Mouse (Mus musculus) myocyte (in vitro differentiated cells): ENCODE results near the gene BC030867. TPM values are rescaled to one million over a fixed set of nuclear protein-coding genes. Genes with fewer than 3 reads are reported as not detected.

Source experiments
- H3K27me3 ChIP-seq: one replicate; pipeline ENCODE4 v1.6.1; 2011; ENCODE audit not compliant: control insufficient read depth, insufficient read depth, insufficient read length
- H3K36me3 ChIP-seq: one replicate; pipeline ENCODE4 v1.6.1; 2011; ENCODE audit not compliant: control insufficient read depth, insufficient read depth
- H3K4me2 ChIP-seq: one replicate; pipeline ENCODE4 v1.6.1; 2011; ENCODE audit warnings: low read depth, control low read depth
- H3K4me3 ChIP-seq: one replicate; pipeline ENCODE4 v1.5.1; 2011; ENCODE audit warnings: mild to moderate bottlenecking, control low read depth, moderate library complexity
- H3K79me2 ChIP-seq: one replicate; pipeline ENCODE4 v1.6.1; 2011; ENCODE audit not compliant: control insufficient read depth, insufficient read depth
- H3ac ChIP-seq: one replicate; pipeline ENCODE4 v1.6.1; 2011; ENCODE audit not compliant: control insufficient read depth, insufficient read length
- CEBPB ChIP-seq: IDR thresholded peaks from 2 replicates; pipeline ENCODE4 v1.6.1; 2011; ENCODE audit warnings: mild to moderate bottlenecking, moderate library complexity; ENCODE audit not compliant: poor library complexity, insufficient read depth, severe bottlenecking
- E2F4 ChIP-seq: IDR thresholded peaks from one replicate; pipeline ENCODE4 v1.6.1; 2011; ENCODE audit warnings: mild to moderate bottlenecking, control low read depth, moderate library complexity; ENCODE audit not compliant: insufficient read depth
- MAX ChIP-seq: IDR thresholded peaks from one replicate; pipeline ENCODE4 v1.6.1; 2011; ENCODE audit warnings: low read depth, mild to moderate bottlenecking, control low read depth
- MYOD1 ChIP-seq, 3 experiments: IDR thresholded peaks; one replicate each; pipeline ENCODE4 v1.6.1; 2011; ENCODE audit warnings: control low read depth in 2 of 3, low read depth in 2 of 3, mild to moderate bottlenecking in 2 of 3, moderate library complexity in 1 of 3; ENCODE audit not compliant: insufficient read length in 2 of 3, control insufficient read depth in 1 of 3
- MYOG ChIP-seq, 3 experiments: IDR thresholded peaks; one replicate each; pipeline ENCODE4 v1.6.1; 2011; ENCODE audit warnings: control low read depth in 2 of 3, low read depth in 2 of 3, mild to moderate bottlenecking in 2 of 3; ENCODE audit not compliant: insufficient read length in 2 of 3, control insufficient read depth in 1 of 3, insufficient read depth in 1 of 3
- POLR2A ChIP-seq: IDR thresholded peaks from one replicate; pipeline ENCODE4 v1.6.1; 2011; ENCODE audit warnings: low read depth, mild to moderate bottlenecking, control low read depth, moderate library complexity; ENCODE audit not compliant: insufficient read length
- POLR2AphosphoS2 ChIP-seq: IDR thresholded peaks from one replicate; pipeline ENCODE4 v1.6.1; 2011; ENCODE audit warnings: low read depth, control low read depth; ENCODE audit not compliant: insufficient read length
- REST ChIP-seq: IDR thresholded peaks from one replicate; pipeline ENCODE4 v1.6.1; 2011; ENCODE audit warnings: mild to moderate bottlenecking, control low read depth, moderate library complexity; ENCODE audit not compliant: insufficient read depth, insufficient read length
- SRF ChIP-seq: IDR thresholded peaks from one replicate; pipeline ENCODE4 v1.6.1; 2011; ENCODE audit warnings: low read depth; ENCODE audit not compliant: control insufficient read depth, insufficient read length
- TCF12 ChIP-seq: IDR thresholded peaks from one replicate; pipeline ENCODE4 v1.6.1; 2011; ENCODE audit warnings: mild to moderate bottlenecking, control low read depth; ENCODE audit not compliant: poor library complexity, insufficient read depth, severe bottlenecking
- TCF3 ChIP-seq: IDR thresholded peaks from one replicate; pipeline ENCODE4 v1.6.1; 2011; ENCODE audit warnings: low read depth, control low read depth; ENCODE audit not compliant: insufficient read length
- USF1 ChIP-seq: IDR thresholded peaks from one replicate; pipeline ENCODE4 v1.6.1; 2011; ENCODE audit warnings: low read depth, mild to moderate bottlenecking, control low read depth, moderate library complexity
- polyA plus RNA-seq: library from polyadenylated mRNA; unstranded; fragments of >200 nt; fragmentation: generic; extraction: Trizol; gene quantifications from one replicate; pipeline ENCODE4 v1.2.1, GENCODE M21; 2012; ENCODE audit warnings: missing spikeins

BC030867 gene
- polyA plus RNA-seq, 1 experiment: 4.4 TPM

DNA sequence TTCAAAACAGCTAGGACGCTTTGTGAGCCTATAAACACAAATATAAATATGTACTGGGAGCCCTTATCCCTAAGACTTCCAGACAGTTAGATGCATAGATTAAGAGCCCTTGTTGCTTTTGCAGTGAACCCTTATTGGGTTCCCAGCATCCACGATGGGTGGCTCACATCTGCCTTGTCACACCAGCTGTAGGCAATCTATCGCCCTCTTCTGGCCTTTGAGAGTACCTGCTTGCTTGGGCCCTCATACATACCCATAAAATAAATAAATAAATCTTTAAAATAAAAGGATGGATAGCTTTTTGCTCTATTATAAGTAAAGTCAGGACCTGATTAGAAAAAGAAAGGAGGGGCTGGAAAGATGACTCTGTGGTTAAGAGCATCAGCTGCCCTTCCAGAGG lies 9.8 kb downstream of the BC030867 start:
- TF ChIP-seq TCF3 (no peak), E2F4 (no peak), CEBPB (no peak), REST (no peak), MAX (no peak), POLR2A (no peak), MYOD1 (IDR thresholded peaks at IDR 0.05; ENCODE audit: control insufficient read depth in 1 of 3, insufficient read length in 2 of 3, low read depth in 2 of 3) (no peak), POLR2AphosphoS2 (no peak), SRF (no peak), TCF12 (no peak), USF1 (no peak), MYOG (IDR thresholded peaks at IDR 0.05; ENCODE audit: control insufficient read depth in 1 of 3, insufficient read depth in 1 of 3, insufficient read length in 2 of 3, low read depth in 2 of 3) (no peak)
- Histone ChIP-seq H3K27me3 (no peaks in the 10 kb centered on the region), H3K4me3 (no peak overlapping the region), H3K36me3 (peaks cover 4% of the 10 kb centered on the region), H3K79me2 (no peaks in the 10 kb centered on the region), H3K4me2 (no peak overlapping the region), H3ac (no peak overlapping the region)

DNA sequence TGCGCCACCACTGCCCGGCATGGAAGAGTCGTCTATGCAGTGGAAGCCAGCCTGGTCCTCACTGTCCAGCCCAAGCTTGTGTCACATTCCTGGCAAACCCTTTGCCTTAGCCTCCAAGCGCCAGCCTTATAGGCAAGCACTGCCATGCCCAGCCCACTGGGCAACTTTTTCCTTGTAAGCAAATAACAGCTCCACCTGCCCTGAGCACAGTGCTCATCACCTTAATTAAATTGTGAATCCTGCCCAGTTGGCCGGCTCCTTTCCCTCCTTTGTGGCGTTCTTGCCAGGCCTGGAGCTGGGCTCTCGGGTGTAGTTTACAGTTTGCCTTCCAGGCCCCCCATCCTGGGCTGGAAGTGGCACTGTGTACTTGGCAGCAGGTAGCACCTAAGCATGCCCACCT lies 14.5 kb downstream of the BC030867 start:
- Histone ChIP-seq H3K36me3 (peaks cover 4% of the 10 kb centered on the region), H3K4me3 (no peak overlapping the region), H3K27me3 (no peaks in the 10 kb centered on the region), H3K4me2 (no peak overlapping the region), H3ac (no peak overlapping the region), H3K79me2 (no peaks in the 10 kb centered on the region)
- TF ChIP-seq CEBPB (no peak), POLR2A (no peak), MAX (no peak), TCF3 (no peak), TCF12 (no peak), MYOG (IDR thresholded peaks at IDR 0.05; ENCODE audit: control insufficient read depth in 1 of 3, insufficient read depth in 1 of 3, insufficient read length in 2 of 3, low read depth in 2 of 3) (no peak), SRF (no peak), E2F4 (no peak), POLR2AphosphoS2 (no peak), MYOD1 (IDR thresholded peaks at IDR 0.05; ENCODE audit: control insufficient read depth in 1 of 3, insufficient read length in 2 of 3, low read depth in 2 of 3) (no peak), USF1 (no peak), REST (no peak)

DNA sequence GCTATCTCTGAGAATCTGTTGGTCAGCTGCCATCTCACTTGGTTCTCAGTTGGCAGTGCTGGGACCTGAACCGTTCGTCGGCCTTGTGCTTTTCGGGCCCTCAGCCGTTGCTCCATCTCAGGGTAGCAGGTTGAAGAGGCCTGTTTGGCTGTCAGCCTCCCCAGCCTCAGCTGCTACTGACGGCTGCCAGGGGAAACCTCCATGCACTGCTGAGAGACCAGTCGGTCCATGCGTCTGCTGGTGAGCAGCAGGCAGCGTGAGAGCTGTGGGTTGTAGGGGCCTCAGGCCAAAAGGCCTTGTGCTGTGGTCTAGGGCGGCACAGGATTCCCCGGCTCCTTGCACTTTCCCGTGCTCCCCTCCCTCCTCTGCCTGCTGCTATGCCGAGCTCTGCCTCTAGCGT lies 17.1 kb downstream of the BC030867 start:
- H3K4me2 ChIP-seq: no peak overlapping the region
- no peak overlapping the region for H3K4me3 ChIP-seq
- no peak overlapping the region for H3ac ChIP-seq
- TF ChIP-seq REST (no peak), TCF3 (no peak), USF1 (no peak), POLR2AphosphoS2 (no peak), TCF12 (no peak), CEBPB (no peak), E2F4 (no peak), POLR2A (no peak), MAX (no peak), SRF (no peak), MYOD1 (IDR thresholded peaks at IDR 0.05; ENCODE audit: control insufficient read depth in 1 of 3, insufficient read length in 2 of 3, low read depth in 2 of 3) (no peak), MYOG (IDR thresholded peaks at IDR 0.05; ENCODE audit: control insufficient read depth in 1 of 3, insufficient read depth in 1 of 3, insufficient read length in 2 of 3, low read depth in 2 of 3) (no peak)
- no peaks in the 10 kb centered on the region for H3K79me2 ChIP-seq
- H3K36me3 ChIP-seq: no peaks in the 10 kb centered on the region
- no peaks in the 10 kb centered on the region for H3K27me3 ChIP-seq

DNA sequence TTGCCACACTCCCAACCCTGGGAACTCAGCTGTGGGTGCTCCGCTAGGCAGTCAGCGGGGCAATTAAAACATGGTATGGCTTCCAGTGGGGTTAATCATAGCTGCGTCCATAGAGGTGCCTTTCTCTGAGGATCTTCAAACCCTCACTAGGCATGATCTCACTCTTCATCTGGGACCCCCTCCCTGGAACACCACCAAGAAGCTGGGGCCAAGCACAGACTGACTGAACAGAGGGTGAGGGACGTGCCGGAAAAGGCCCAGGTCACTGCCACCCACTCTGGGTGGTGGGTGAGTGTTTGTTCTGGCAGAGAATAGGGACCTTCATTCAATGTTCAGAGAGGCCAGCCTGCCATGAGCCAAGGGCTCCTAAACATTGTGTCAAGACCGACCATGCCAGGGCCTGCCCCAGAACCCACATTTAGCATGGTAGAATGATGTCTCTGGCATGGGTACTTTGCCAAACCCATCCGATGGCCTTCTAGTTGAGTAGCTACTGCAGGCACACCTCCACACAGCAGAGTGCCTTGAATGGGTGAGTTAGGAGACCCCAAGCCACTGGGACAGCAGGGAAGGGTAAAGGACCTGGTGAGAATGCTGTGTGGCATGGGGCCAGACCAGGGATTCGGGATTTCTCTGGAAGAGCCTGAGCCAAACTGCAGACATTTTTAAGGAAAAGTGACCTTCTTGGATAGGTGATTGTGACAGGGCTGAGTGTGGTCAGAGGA lies 18.1 kb downstream of the BC030867 start:
- Histone ChIP-seq H3K4me2 (peak overlapping the region; percentile 32), H3K4me3 (no peak overlapping the region), H3ac (no peak overlapping the region)

More for the DNA sequence above, 18.1 kb downstream of the BC030867 start:
- TF ChIP-seq E2F4: no peak
- no peak for TF ChIP-seq MYOD1 (IDR thresholded peaks at IDR 0.05; ENCODE audit: control insufficient read depth in 1 of 3, insufficient read length in 2 of 3, low read depth in 2 of 3)
- TF ChIP-seq SRF: no peak
- TF ChIP-seq POLR2A: no peak
- no peak for TF ChIP-seq MYOG (IDR thresholded peaks at IDR 0.05; ENCODE audit: control insufficient read depth in 1 of 3, insufficient read depth in 1 of 3, insufficient read length in 2 of 3, low read depth in 2 of 3)
- TF ChIP-seq POLR2AphosphoS2: no peak
- TF ChIP-seq TCF12: no peak
- Histone ChIP-seq H3K36me3 (no peaks in the 10 kb centered on the region), H3K79me2 (no peaks in the 10 kb centered on the region), H3K27me3 (no peaks in the 10 kb centered on the region)
